Mouse (Mus musculus) G1E-ER4 (cell line): ENCODE measurements around the gene Gm4177. TPM values are rescaled to one million over a fixed set of nuclear protein-coding genes. Genes with fewer than 3 reads are reported as not detected.
"Not testable (repeated sequence)": the region's sequence is repeated elsewhere in the genome, so short reads cannot be mapped to it uniquely, and the experiment has no call there.

Experiments
- GATA1 ChIP-seq: IDR thresholded peaks from one replicate; pipeline ENCODE4 v1.8.0; 2012; ENCODE audit warnings: low read length, inconsistent platforms
- polyA plus RNA-seq: library from polyadenylated mRNA; stranded (reverse); fragments of >175 nt; gene quantifications from 2 replicates; pipeline ENCODE4 v1.2.3, GENCODE M21; 2012

Gene Gm4177
- polyA plus RNA-seq = not detected in 2 replicates

- TF ChIP-seq GATA1 = not testable (repeated sequence)
Observed at GRCm38 (mm10) chr7:21796628-21797027, at the start of gene Gm4177. Gm4177 (minus strand) TSS chr7:21796728.

- TF ChIP-seq GATA1 = not testable (repeated sequence)
Observed at GRCm38 (mm10) chr7:21844167-21844566, 47.6 kb upstream of the Gm4177 start, which contains the start of gene Gm5725. Gm5725 (minus strand) TSS chr7:21844267.

GRCm38 (mm10) chr7:21832051-21832450 is 35.5 kb upstream of the Gm4177 start, which contains the start of gene Vmn1r135:
Vmn1r135 (plus strand) TSS chr7:21832351.
- TF ChIP-seq GATA1 = not testable (repeated sequence)

GRCm38 (mm10) chr7:21761375-21761774 is 35.2 kb downstream of the Gm4177 start, which contains the start of gene Gm4175:
Gm4175 (minus strand) TSS chr7:21761475.
- not testable (repeated sequence) for TF ChIP-seq GATA1

Other genes starting within 250 kb of the Gm4177 start
- gene Vmn1r132, start 182.6 kb downstream of the Gm4177 start, polyA plus RNA-seq = not detected in 2 replicates
- not detected in 2 replicates for gene Gm4175, start 35.3 kb downstream of the Gm4177 start, polyA plus RNA-seq
- gene Vmn1r135, start 35.6 kb upstream of the Gm4177 start, polyA plus RNA-seq = not detected in 2 replicates
- not detected in 2 replicates for gene Gm5725, start 47.5 kb upstream of the Gm4177 start, polyA plus RNA-seq
- not detected in 2 replicates for gene Gm5891, start 124.6 kb upstream of the Gm4177 start, polyA plus RNA-seq
- gene Vmn1r137, start 197.9 kb upstream of the Gm4177 start, polyA plus RNA-seq = not detected in 2 replicates
- gene Vmn1r138, start 232.2 kb upstream of the Gm4177 start, polyA plus RNA-seq = not detected in 2 replicates